Mouse (Mus musculus): ENCODE measurements at regions not wholly inside any gene's neighbourhood (a gene's known extent, or its start where the extent isn't known, plus 50 kb on each side); places are given as distances from the start of the nearest gene placed in this dataset.
A peak's percentile ranks its signal among the peaks of the same experiment; 100 is the strongest.

DNA sequence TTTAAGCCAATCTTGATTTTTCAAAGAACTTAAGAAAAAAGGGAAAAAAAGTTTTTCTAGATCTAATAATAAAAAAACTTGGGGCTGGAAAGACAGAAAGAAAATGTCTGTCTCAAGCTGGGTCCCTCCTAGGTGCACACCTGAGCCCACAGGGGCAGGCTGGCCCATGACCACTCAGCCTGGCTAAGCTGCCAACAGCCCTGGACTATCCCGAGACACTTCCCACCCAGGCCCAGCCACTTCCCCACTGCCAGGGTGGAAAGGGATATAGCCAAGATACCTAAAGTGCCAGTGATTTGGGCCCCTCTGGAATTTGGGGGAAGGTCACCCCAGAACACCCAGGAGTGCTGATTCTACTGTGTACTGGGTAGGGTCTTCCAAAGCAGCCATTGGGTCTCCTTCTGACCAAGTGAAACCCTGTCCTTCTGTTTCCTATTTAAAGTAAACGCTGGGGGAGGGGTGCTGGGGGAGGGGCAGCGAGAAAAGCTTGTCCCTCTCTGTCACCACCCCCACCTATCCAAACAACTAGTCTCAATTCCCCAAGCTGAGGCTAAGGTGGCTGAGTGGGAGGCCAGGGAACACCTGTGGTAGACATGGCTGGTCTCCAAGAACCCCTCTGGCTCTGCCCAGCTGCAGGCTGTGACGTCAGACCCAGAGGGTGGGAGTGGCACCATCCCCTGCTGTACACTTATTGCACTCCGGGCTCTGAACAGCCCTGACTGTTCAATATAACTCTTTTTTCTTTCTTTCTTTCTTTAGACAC is 62.6 kb downstream of the Mcfd2 start:
- no peak overlapping the region for H3K4me3 ChIP-seq (replicated peaks)
- H3K36me3 ChIP-seq = no peaks in the 10 kb centered on the region
- H3K27me3 ChIP-seq (replicated peaks) = no peaks in the 10 kb centered on the region
- no peak overlapping the region for H3K27ac ChIP-seq (replicated peaks)
- H3K4me2 ChIP-seq = no peak overlapping the region
- peaks cover 38% of the 10 kb centered on the region for H3K4me1 ChIP-seq
- H3K9me3 ChIP-seq (replicated peaks) = no peaks in the 10 kb centered on the region
- no peak for ATAC-seq (ENCODE audit: low FRiP score)
- no peak overlapping the region for H3K9ac ChIP-seq (replicated peaks)
- WGBS = 45% methylated on average over 5 of the region's 5 CpGs

DNA sequence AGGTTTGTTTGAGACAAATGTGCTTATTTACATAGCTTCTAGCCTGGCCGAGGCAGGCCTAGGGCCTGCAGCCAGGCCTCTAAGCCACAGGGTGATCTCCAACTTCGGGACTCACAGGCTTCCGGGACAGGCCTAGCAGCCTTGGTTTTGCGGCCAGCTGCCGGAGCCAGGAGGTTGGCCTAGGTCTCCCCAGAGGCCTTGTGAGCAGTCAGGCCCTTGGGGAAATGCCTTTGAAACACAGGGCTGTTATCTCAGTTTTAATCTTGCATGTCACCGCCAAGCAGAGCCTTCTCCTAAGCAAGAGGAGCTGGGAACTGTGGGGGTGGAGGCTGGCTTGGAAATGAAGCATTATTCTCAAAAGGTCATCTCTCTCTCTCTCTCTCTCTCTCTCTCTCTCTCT is 63.2 kb downstream of the Mcfd2 start:
- Histone ChIP-seq H3K9ac (replicated peaks) (no peak overlapping the region), H3K9me3 (replicated peaks) (no peaks in the 10 kb centered on the region), H3K4me2 (no peak overlapping the region), H3K27me3 (replicated peaks) (no peaks in the 10 kb centered on the region), H3K4me3 (replicated peaks) (no peak overlapping the region), H3K4me1 (peaks cover 40% of the 10 kb centered on the region), H3K27ac (replicated peaks) (peak overlapping the region; percentile 48; the same call in 1 of the 2 replicates), H3K36me3 (no peaks in the 10 kb centered on the region)
- ATAC-seq (ENCODE audit: low FRiP score) = no peak
- 35% methylated on average over 6 of the region's 6 CpGs for WGBS

DNA sequence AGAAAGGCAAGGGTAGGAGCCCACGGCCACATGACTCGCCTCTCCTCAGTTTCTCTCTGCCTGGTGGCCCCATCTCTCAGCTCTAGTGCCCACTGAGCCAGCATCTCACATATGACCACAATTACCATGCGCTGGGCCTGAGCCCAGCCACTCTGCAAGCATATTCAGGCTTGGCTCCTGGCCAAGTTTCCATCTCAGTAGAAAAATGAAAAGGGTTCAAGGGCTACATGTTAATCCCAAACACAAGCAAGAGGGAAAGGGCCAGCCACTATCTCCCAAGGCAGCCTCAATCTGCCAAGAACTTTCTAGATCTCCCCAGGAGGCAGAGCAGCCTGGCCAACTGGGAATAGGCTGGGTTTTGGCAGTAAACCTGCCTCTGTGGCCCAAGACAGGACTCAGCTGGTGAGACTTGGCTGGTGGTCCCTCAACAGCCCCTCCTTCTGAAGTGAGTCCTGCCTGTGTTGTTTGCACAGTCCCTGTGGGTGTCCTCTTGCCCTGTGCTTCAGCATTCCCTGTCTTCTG is 65.0 kb downstream of the Mcfd2 start:
- H3K27ac ChIP-seq (replicated peaks) = peak overlapping the region; percentile 58; the same call in 1 of the 2 replicates

DNA sequence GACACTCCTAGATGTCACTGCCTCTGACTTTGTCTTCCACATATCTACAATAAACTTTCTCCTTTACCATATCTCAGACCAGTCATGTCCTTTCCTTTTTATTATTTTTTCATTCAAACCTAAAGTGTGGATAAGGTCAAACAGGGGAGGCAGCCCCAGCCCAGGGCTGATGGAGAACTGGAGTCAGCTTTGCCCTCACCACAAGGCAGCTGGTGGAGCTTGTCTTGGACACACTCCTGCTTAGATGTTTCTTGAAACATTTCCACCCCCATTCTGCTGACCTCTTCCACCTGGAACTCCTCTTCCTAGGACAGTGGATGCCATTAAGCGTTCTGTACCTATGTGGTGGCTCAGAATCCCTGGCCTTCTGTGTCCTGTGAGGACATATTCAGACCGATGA is 65.6 kb downstream of the Mcfd2 start:
- Histone ChIP-seq H3K4me2 (no peak overlapping the region), H3K9me3 (replicated peaks) (no peaks in the 10 kb centered on the region), H3K4me1 (peaks cover 36% of the 10 kb centered on the region), H3K9ac (replicated peaks) (no peak overlapping the region), H3K27me3 (replicated peaks) (no peaks in the 10 kb centered on the region), H3K36me3 (no peaks in the 10 kb centered on the region), H3K27ac (replicated peaks) (no peak overlapping the region), H3K4me3 (replicated peaks) (no peak overlapping the region)
- WGBS = 94% methylated on average over 2 of the region's 2 CpGs
- no peak for ATAC-seq (ENCODE audit: low FRiP score)

More for the DNA sequence above, 65.0 kb downstream of the Mcfd2 start:
- Histone ChIP-seq H3K4me1 (peaks cover 36% of the 10 kb centered on the region), H3K36me3 (no peaks in the 10 kb centered on the region), H3K4me2 (no peak overlapping the region), H3K4me3 (replicated peaks) (no peak overlapping the region), H3K9me3 (replicated peaks) (no peaks in the 10 kb centered on the region), H3K9ac (replicated peaks) (no peak overlapping the region), H3K27me3 (replicated peaks) (no peaks in the 10 kb centered on the region)
- WGBS = 71% methylated on average over 3 of the region's 3 CpGs
- ATAC-seq (ENCODE audit: low FRiP score) = peak; percentile 66; the same call in 1 of the 2 replicates

DNA sequence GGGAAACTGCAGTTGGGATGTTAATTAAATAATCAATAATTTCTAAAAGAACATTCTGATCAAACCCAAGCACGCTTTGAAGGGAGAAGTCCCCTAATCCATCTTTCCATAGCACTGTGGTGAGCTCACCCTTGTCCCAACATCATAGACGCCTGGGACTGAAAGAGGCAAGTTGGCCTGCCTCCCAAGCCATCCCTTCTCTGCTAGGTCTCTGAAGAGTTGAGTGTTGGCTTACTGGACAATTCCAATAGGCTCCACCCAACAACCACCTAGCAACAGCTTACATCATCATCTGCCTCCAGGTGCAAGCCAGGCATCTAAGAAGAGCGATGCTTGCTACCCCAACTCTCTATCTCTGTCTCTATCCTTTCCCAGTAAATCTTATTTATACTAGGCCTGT is 66.6 kb downstream of the Mcfd2 start:
- Histone ChIP-seq H3K27ac (replicated peaks) (no peak overlapping the region), H3K9me3 (replicated peaks) (no peaks in the 10 kb centered on the region), H3K27me3 (replicated peaks) (no peaks in the 10 kb centered on the region), H3K4me2 (no peak overlapping the region), H3K9ac (replicated peaks) (no peak overlapping the region), H3K4me1 (peaks cover 36% of the 10 kb centered on the region), H3K36me3 (no peaks in the 10 kb centered on the region), H3K4me3 (replicated peaks) (no peak overlapping the region)
- ATAC-seq (ENCODE audit: low FRiP score) = no peak
- 77% methylated on average over 3 of the region's 3 CpGs for WGBS

DNA sequence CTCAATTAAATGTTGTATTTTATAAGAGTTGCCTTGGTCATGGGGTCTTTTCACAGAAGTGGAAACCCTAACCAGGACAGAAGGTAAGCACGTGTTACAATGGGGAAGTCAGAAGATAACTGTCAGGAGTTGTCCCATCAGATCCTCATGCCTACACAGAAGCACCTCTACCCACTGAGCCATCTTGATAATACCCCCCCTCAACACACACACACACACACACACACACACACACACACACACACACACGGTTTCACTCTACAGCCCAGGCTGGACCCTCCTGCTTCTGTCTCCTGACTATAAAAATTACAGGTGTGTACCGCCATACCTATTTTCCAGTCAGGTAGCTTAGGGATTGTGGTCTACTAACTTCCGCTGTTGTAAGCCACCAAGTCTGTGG is 68.3 kb downstream of the Mcfd2 start:
- ATAC-seq (ENCODE audit: low FRiP score) = no peak
- 99% methylated on average over 4 of the region's 4 CpGs for WGBS

DNA sequence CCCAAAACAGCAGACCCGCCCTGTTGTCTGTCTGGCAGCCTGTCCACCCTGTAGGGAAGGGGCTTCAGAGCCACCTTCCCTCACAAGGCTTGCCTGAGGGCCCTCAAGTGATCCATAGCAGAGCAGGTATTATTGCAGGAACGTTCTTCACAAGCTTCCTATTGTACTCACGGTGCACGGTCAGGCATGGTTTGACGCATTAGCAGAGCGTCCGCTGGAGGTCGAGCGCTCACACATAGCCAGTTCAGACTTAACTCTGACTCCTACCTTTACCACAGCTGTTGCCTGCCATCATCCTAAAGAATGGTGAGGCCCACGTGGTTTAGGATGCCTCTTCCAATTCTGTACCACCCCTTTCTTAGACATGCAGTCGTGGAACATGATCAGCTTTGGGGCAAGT is 71.1 kb downstream of the Mcfd2 start:
- WGBS = 71% methylated on average over 11 of the region's 11 CpGs
- no peaks in the 10 kb centered on the region for H3K9me3 ChIP-seq (replicated peaks)

More for the DNA sequence above, 68.3 kb downstream of the Mcfd2 start:
- Histone ChIP-seq H3K9ac (replicated peaks) (no peak overlapping the region), H3K4me2 (no peak overlapping the region), H3K27me3 (replicated peaks) (no peaks in the 10 kb centered on the region), H3K4me3 (replicated peaks) (no peak overlapping the region), H3K4me1 (peaks cover 26% of the 10 kb centered on the region), H3K27ac (replicated peaks) (no peak overlapping the region), H3K36me3 (no peaks in the 10 kb centered on the region), H3K9me3 (replicated peaks) (no peaks in the 10 kb centered on the region)

DNA sequence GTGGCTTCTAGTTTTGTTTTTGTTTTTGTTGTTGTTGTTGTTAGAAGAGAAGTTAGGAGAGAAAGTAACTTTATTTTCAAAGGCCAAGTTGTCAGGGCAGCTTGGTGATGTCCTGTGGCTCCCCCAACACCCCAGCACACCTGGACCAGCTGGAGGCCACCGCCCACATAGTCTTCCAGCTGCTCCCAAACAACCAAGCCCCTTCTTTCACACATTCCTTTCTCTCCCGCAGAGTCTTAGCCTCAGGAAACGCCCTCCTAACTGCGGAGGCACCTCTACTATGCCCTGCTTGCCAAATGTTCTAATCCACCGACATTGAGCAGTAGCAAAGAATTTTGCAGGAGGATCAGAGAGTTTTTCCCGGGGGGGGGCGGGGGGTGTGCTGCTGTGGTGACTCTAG is 72.3 kb downstream of the Mcfd2 start:
- WGBS = 21% methylated on average over 7 of the region's 7 CpGs

More for the DNA sequence above, 71.1 kb downstream of the Mcfd2 start:
- H3K4me1 ChIP-seq = peaks cover 11% of the 10 kb centered on the region
- no peak overlapping the region for H3K4me2 ChIP-seq
- no peak overlapping the region for H3K9ac ChIP-seq (replicated peaks)
- ATAC-seq (ENCODE audit: low FRiP score) = no peak
- no peak overlapping the region for H3K4me3 ChIP-seq (replicated peaks)
- no peaks in the 10 kb centered on the region for H3K27me3 ChIP-seq (replicated peaks)
- no peak overlapping the region for H3K27ac ChIP-seq (replicated peaks)
- H3K36me3 ChIP-seq = no peaks in the 10 kb centered on the region

DNA sequence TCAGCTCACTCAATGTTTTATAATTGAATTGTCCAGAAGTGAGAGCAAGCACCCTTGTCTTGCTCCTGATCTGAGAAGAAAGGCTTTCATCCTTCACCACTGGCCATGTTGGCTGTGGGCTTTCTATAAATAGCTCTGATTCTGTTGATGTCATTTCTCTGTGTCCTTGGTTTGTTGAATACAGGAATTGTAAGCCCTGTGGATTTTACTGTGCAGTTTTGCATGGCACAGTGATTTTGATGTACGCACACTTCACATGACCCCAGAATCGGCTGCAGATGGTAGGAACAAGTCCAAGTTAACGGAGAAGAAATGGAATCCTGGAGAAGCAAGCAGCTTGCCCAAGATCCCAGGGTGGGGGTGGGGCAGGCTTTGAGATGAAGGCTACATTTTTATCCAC is 76.1 kb downstream of the Mcfd2 start:
- 62% methylated on average over 3 of the region's 3 CpGs for WGBS
- no peak for ATAC-seq (ENCODE audit: low FRiP score)
- H3K9ac ChIP-seq (replicated peaks) = no peak overlapping the region

More for the DNA sequence above, 72.3 kb downstream of the Mcfd2 start:
- H3K4me2 ChIP-seq = no peak overlapping the region
- no peaks in the 10 kb centered on the region for H3K27me3 ChIP-seq (replicated peaks)
- H3K9ac ChIP-seq (replicated peaks) = no peak overlapping the region
- H3K4me1 ChIP-seq = peaks cover 7% of the 10 kb centered on the region
- H3K4me3 ChIP-seq (replicated peaks) = no peak overlapping the region
- no peaks in the 10 kb centered on the region for H3K9me3 ChIP-seq (replicated peaks)
- no peak for ATAC-seq (ENCODE audit: low FRiP score)
- no peaks in the 10 kb centered on the region for H3K36me3 ChIP-seq
- H3K27ac ChIP-seq (replicated peaks) = no peak overlapping the region

More for the DNA sequence above, 76.1 kb downstream of the Mcfd2 start:
- Histone ChIP-seq H3K4me3 (replicated peaks) (no peak overlapping the region), H3K27ac (replicated peaks) (no peak overlapping the region), H3K36me3 (no peaks in the 10 kb centered on the region), H3K27me3 (replicated peaks) (no peaks in the 10 kb centered on the region), H3K9me3 (replicated peaks) (no peaks in the 10 kb centered on the region), H3K4me1 (peaks cover 23% of the 10 kb centered on the region), H3K4me2 (no peak overlapping the region)

Measured in neural tube, embryonic 15.5 days (tissue).